Mouse (Mus musculus) liver, embryonic 14.5 days (tissue): Measurements from ENCODE around the gene Hspa12b. TPM values are rescaled to one million over a fixed set of nuclear protein-coding genes. Genes with fewer than 3 reads are reported as not detected.

Experiments used
- ATAC-seq: fragments of 200-750 bp; cut with Nextera tagmentation; 2 replicates; pipeline ENCODE4 v1.8.0; 2017; ENCODE audit warnings: moderate number of reproducible peaks, mild to moderate bottlenecking, moderate library complexity; ENCODE audit not compliant: insufficient read depth
- DNase-seq, 3 experiments: peaks; one replicate each; pipeline ENCODE4 v3.0.0-alpha.2; 2012 to 2013; ENCODE audit warnings: low read depth in 3 of 3, low spot score in 3 of 3
- H3K27ac ChIP-seq: fragments of 300-500 bp; sonication (generic); 2 replicates; pipeline ENCODE4 v1.5.1; 2014; ENCODE audit warnings: moderate library complexity, mild to moderate bottlenecking, control low read depth, inconsistent platforms
- H3K27me3 ChIP-seq: fragments of 300-500 bp; sonication (generic); 2 replicates; pipeline ENCODE4 v1.6.1; 2014; ENCODE audit warnings: mild to moderate bottlenecking, low read length, moderate library complexity; ENCODE audit not compliant: control insufficient read depth, insufficient read depth
- H3K36me3 ChIP-seq: fragments of 300-500 bp; sonication (generic); replicated peaks from 2 replicates; pipeline ENCODE4 v1.6.1; 2014; ENCODE audit warnings: low read depth; ENCODE audit not compliant: control insufficient read depth, insufficient read depth
- H3K4me1 ChIP-seq, 2 experiments: fragments of 200-500 bp in 1 of 2; fragments of 300-500 bp in 1 of 2; sonication (generic) in 1 of 2; replicated peaks; 2 replicates each; pipeline ENCODE4 v1.6.1; 2012 to 2014; ENCODE audit warnings: antibody characterized with exemption in 1 of 2, inconsistent platforms in 1 of 2, low read length in 1 of 2; ENCODE audit not compliant: control insufficient read depth in 2 of 2, insufficient read depth in 2 of 2
- H3K4me2 ChIP-seq: fragments of 300-500 bp; sonication (generic); 2 replicates; pipeline ENCODE4 v1.6.1; 2014; ENCODE audit warnings: low read depth, mild to moderate bottlenecking, control low read depth, moderate library complexity
- H3K4me3 ChIP-seq, 2 experiments: fragments of 200-500 bp in 1 of 2; fragments of 300-500 bp in 1 of 2; sonication (generic) in 1 of 2; 2 replicates each; pipeline ENCODE4 v1.5.1; 2012 to 2014; ENCODE audit warnings: low read depth in 2 of 2, low read length in 2 of 2, mild to moderate bottlenecking in 2 of 2, control low read depth in 1 of 2, inconsistent platforms in 1 of 2, moderate library complexity in 1 of 2; ENCODE audit not compliant: insufficient read depth in 1 of 2
- H3K9ac ChIP-seq: fragments of 300-500 bp; sonication (generic); replicated peaks from 2 replicates; pipeline ENCODE4 v1.6.1; 2014; ENCODE audit warnings: mild to moderate bottlenecking, control low read depth, moderate library complexity
- H3K9me3 ChIP-seq: fragments of 300-500 bp; sonication (generic); 2 replicates; pipeline ENCODE4 v1.6.1; 2016; ENCODE audit warnings: low read length, mixed read lengths; ENCODE audit not compliant: control insufficient read depth
- CTCF ChIP-seq: IDR thresholded peaks from 2 replicates; pipeline ENCODE4 v1.5.1; 2016; ENCODE audit warnings: antibody characterized with exemption, low read depth, control low read depth
- EP300 ChIP-seq: IDR thresholded peaks from 2 replicates; pipeline ENCODE4 v1.6.1; 2016; ENCODE audit warnings: antibody characterized with exemption, low read depth
- WGBS: fragments of 180-500 bp; shearing (Covaris S2); extraction: QIAGEN DNeasy Blood & Tissue Kit; methylation state at CpG from one replicate; pipeline ENCODE4 v1.1.7; 2014; ENCODE audit not compliant: insufficient replicate concordance; 5-methylcytosine and 5-hydroxymethylcytosine counted together
- polyA plus RNA-seq, 2 experiments: library from polyadenylated mRNA; depleted of rRNA in 1 of 2; stranded (reverse) in 1 of 2; unstranded in 1 of 2; fragments of >200 nt; fragmentation: Nextera tagmentation in 1 of 2; extraction: Ambion mirVana in 1 of 2; gene quantifications; 2 replicates each; pipeline versions ENCODE4 v1.2.1 to v1.2.3; 2012 to 2014

Hspa12b gene
- polyA plus RNA-seq, 2 experiments: 0.71 to 2.1 TPM

DNA sequence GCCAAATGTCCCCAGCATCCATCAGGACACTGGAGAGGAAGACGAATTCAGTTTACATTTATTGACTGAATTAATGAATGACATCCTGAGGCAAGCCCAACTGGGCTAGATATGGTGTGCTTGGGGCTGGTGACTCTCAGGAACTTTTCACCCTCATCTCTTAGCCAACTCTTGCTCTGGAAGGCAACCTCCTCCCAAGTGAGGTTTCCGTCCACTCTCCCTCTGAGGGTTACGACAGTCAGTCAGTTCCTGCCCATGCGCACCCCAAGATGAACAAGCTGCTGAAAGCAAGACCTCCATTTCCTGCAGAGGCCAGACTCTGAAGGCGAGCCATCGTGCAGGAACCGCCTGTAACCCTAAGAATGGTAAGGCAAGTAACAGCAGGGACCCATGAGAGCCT is 29.9 kb downstream of the Hspa12b start:
- H3K36me3 ChIP-seq: peaks cover 20% of the 10 kb centered on the region
- peak overlapping the region; percentile 7; the same call in 1 of the 2 replicates for H3K4me2 ChIP-seq
- no peaks in the 10 kb centered on the region for H3K27me3 ChIP-seq
- ATAC-seq (no peak), DNase-seq (no peak)
- peaks cover 26 to 34% of the 10 kb centered on the region in 2 experiments for H3K4me1 ChIP-seq
- no peak overlapping the region for H3K4me3 ChIP-seq
- no peak for TF ChIP-seq CTCF
- TF ChIP-seq EP300: no peak
- H3K9me3 ChIP-seq: no peaks in the 10 kb centered on the region
- 88% methylated on average over 7 of the region's 7 CpGs for WGBS
- H3K9ac ChIP-seq: no peak overlapping the region
- H3K27ac ChIP-seq: no peak overlapping the region

DNA sequence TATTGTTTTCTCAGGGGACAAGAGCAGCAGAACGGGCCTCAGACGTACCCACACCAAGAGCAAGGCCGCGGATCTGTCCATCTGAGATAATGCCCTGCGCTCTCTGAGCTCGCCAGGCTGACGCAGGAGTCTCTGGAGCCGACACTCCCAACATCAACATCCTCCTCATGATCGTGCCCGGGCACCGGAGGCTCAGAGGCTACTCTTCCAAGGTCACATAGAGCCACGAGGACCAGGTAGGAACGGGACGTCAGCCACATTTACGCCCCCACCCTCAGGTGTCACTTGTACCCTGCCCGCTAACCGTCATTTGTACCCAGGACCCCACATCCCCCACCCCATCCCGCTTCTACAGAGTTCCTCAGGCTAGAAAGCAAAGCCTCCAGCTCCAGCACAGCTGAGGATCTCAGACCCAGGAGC is 32.4 kb downstream of the Hspa12b start:
- H3K36me3 ChIP-seq: peaks cover 10% of the 10 kb centered on the region
- ATAC-seq (peak; percentile 85), DNase-seq (peak; percentile 77)
- peak overlapping the region; percentile 91 for H3K9ac ChIP-seq
- peaks cover 14 to 16% of the 10 kb centered on the region in 2 experiments for H3K4me1 ChIP-seq
- H3K9me3 ChIP-seq: no peaks in the 10 kb centered on the region
- no peaks in the 10 kb centered on the region for H3K27me3 ChIP-seq
- no peak for TF ChIP-seq CTCF
- peak; percentile 50 for TF ChIP-seq EP300
- under 1% methylated on average over 18 of the region's 18 CpGs for WGBS
- H3K4me3 ChIP-seq: peak overlapping the region; percentile 78 to 82
- peak overlapping the region; percentile 100 for H3K4me2 ChIP-seq
- H3K27ac ChIP-seq: peak overlapping the region; percentile 92

DNA sequence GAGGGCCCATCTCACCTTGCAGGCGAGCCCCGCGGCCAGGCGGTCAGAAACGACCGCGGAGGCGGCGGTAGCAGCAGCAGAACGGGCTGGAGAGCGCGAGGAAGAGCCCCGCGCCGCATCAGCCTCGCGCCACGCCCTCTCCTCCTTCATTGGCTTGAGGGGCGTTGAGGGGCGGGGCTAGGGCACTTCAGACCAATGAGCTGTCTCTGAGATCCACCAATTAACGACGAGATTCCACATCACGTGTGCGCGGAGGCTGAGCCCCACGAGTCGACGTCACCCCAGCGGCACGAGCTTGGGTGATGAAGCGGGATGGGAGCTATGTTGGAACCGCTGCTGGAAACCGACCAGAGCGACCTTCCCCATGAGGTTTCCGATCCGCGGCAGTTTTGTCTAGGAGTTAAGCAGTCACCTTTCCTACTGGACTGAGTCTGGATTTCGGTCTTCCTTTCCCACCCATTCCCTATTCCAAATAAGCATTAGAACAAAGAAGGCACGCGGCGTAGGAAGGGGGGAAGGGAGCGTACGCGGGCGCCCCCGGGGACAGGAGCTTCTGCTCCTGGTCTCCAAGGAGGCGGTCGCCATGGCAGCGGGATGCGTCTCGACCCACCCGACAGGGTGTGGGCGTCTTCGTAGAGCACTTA is 33.0 kb downstream of the Hspa12b start, which contains the start of gene 1700037H04Rik:
1700037H04Rik (minus strand) TSS at position 144 of the 644 bp plus-strand sequence.
- Histone ChIP-seq H3K4me2 (peak within 1 kb of the TSS; percentile 100), H3K4me3 (peak within 1 kb of the TSS; percentile 78 to 82), H3K36me3 (peaks cover 4% of the 10 kb centered on the region), H3K9ac (peak within 1 kb of the TSS; percentile 91), H3K9me3 (no peaks in the 10 kb centered on the region), H3K27me3 (no peaks in the 10 kb centered on the region), H3K4me1 (peaks cover 14% of the 10 kb centered on the region in 2 experiments), H3K27ac (peak within 1 kb of the TSS; percentile 92)
- DNase-seq (peak; percentile 99), ATAC-seq (peak; percentile 95)
- WGBS: under 1% methylated on average over 54 of the region's 54 CpGs
- TF ChIP-seq CTCF (no peak), EP300 (no peak)

DNA sequence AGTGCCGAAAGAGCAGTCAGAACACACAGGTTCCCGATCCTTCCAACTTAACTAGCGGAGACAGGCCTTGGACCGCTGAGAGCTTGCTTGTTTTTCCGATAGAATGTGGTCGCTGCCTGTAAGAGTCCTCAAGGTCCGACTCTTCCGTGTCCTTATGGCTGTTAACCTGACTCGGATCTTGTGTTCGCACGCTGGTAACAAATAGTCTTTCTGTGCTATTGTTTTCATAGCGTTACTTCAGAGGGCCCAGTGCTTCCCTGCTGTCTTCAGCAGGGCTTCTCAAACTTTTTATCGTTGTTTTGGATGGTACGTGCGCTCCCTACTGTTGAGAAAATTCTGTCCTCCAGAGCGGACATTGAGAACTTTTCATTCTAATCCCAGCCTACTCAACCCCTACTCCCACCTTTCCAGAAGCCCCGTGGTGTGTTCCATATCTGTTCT is 33.6 kb downstream of the Hspa12b start:
- Histone ChIP-seq H3K9me3 (no peaks in the 10 kb centered on the region), H3K27ac (peak overlapping the region; percentile 90), H3K9ac (peak overlapping the region; percentile 85), H3K4me1 (peaks cover 10 to 14% of the 10 kb centered on the region in 2 experiments), H3K27me3 (no peaks in the 10 kb centered on the region), H3K36me3 (no peaks in the 10 kb centered on the region; the same call in 1 of the 2 replicates), H3K4me2 (peak overlapping the region; percentile 100), H3K4me3 (peak overlapping the region; percentile 62 to 82)
- no peak for ATAC-seq
- TF ChIP-seq CTCF: peak; percentile 46; the same call in 1 of the 2 replicates
- TF ChIP-seq EP300: no peak
- 2% methylated on average over 17 of the region's 17 CpGs for WGBS
- peak in 1 of 3 experiments; percentile 32 for DNase-seq

DNA sequence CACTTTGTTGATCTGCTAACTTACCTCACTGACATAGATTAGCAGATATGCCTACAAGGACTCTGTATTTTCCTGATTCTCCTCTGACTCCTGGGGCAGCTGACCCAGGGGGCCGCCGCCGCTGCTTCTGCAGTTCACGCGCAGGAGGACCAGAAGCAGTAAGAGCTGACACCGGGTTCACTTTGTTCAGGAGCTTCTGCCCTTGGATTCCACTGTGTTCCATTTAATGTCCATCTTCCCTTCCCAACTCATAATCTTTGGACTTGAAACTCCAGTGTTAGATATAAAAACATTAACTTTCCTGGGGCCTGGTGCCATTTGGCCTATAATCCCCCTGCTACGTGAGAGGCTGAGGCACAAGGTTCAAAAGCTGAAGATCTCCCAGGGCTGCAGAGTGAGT is 36.8 kb downstream of the Hspa12b start:
- Histone ChIP-seq H3K27ac (no peak overlapping the region), H3K4me2 (no peak overlapping the region), H3K4me3 (no peak overlapping the region), H3K4me1 (peaks cover 3 to 6% of the 10 kb centered on the region in 2 experiments), H3K9ac (no peak overlapping the region), H3K9me3 (no peaks in the 10 kb centered on the region), H3K27me3 (peaks cover under 1% of the 10 kb centered on the region), H3K36me3 (no peaks in the 10 kb centered on the region)
- DNase-seq (no peak), ATAC-seq (no peak)
- TF ChIP-seq CTCF: no peak
- TF ChIP-seq EP300: no peak
- 84% methylated on average over 7 of the region's 7 CpGs for WGBS
